Mouse (Mus musculus) liver, embryonic 15.5 days (tissue): Measurements from ENCODE around the gene Ppp1r12a. TPM values are rescaled to one million over a fixed set of nuclear protein-coding genes. Genes with fewer than 3 reads are reported as not detected.

ENCODE experiments used
- ATAC-seq: fragments of 200-750 bp; cut with Nextera tagmentation; 2 replicates; pipeline ENCODE4 v1.8.0; 2017; ENCODE audit warnings: moderate number of reproducible peaks, mild to moderate bottlenecking, moderate library complexity; ENCODE audit not compliant: insufficient read depth
- H3K27ac ChIP-seq: fragments of 300-500 bp; sonication (generic); replicated peaks from 2 replicates; pipeline ENCODE4 v1.5.1; 2015; ENCODE audit warnings: mild to moderate bottlenecking, inconsistent platforms
- H3K27me3 ChIP-seq: fragments of 300-500 bp; sonication (generic); 2 replicates; pipeline ENCODE4 v1.6.1; 2015; ENCODE audit warnings: mild to moderate bottlenecking, inconsistent platforms
- H3K36me3 ChIP-seq: fragments of 300-500 bp; sonication (generic); replicated peaks from 2 replicates; pipeline ENCODE4 v1.6.1; 2015; ENCODE audit warnings: moderate library complexity, mild to moderate bottlenecking, inconsistent platforms
- H3K4me1 ChIP-seq: fragments of 300-500 bp; sonication (generic); replicated peaks from 2 replicates; pipeline ENCODE4 v1.6.1; 2015; ENCODE audit warnings: inconsistent platforms
- H3K4me2 ChIP-seq: fragments of 300-500 bp; sonication (generic); 2 replicates; pipeline ENCODE4 v1.6.1; 2015; ENCODE audit warnings: moderate library complexity, mild to moderate bottlenecking, inconsistent platforms
- H3K4me3 ChIP-seq: fragments of 300-500 bp; sonication (generic); replicated peaks from 2 replicates; pipeline ENCODE4 v1.5.1; 2015; ENCODE audit warnings: mild to moderate bottlenecking, inconsistent platforms
- H3K9ac ChIP-seq: fragments of 300-500 bp; sonication (generic); 2 replicates; pipeline ENCODE4 v1.6.1; 2015; ENCODE audit warnings: moderate library complexity, mild to moderate bottlenecking, inconsistent platforms
- H3K9me3 ChIP-seq: fragments of 300-500 bp; sonication (generic); replicated peaks from 2 replicates; pipeline ENCODE4 v1.6.1; 2016; ENCODE audit warnings: inconsistent platforms
- WGBS: fragments of 180-500 bp; shearing (Covaris S2); methylation state at CpG from one replicate; pipeline ENCODE4 v1.1.7; 2015; ENCODE audit warnings: mixed read lengths; ENCODE audit not compliant: insufficient replicate concordance; 5-methylcytosine and 5-hydroxymethylcytosine counted together
- polyA plus RNA-seq: library from polyadenylated mRNA; unstranded; fragments of >200 nt; fragmentation: Nextera tagmentation; extraction: Ambion mirVana; gene quantifications from 2 replicates; pipeline ENCODE4 v1.2.1, GENCODE M21; 2015

The Ppp1r12a gene
- polyA plus RNA-seq, 1 experiment from 2014 or later, result 30.4 TPM

- no peak for ATAC-seq
- no peaks in the 10 kb centered on the region for H3K9me3 ChIP-seq
- no peaks in the 10 kb centered on the region for H3K4me1 ChIP-seq
- H3K4me3 ChIP-seq, result no peak overlapping the region
- no peak overlapping the region for H3K4me2 ChIP-seq
- no peaks in the 10 kb centered on the region for H3K27me3 ChIP-seq
- H3K9ac ChIP-seq, result no peak overlapping the region
- no peak overlapping the region for H3K27ac ChIP-seq
- 26% methylated on average over 3 of the region's 3 CpGs for WGBS
- H3K36me3 ChIP-seq, result no peaks in the 10 kb centered on the region
These were observed 22.2 kb upstream of the Ppp1r12a start for GRCm38 (mm10) chr10:108139788-108140187.

- H3K4me2 ChIP-seq, result no peak overlapping the region
- no peak overlapping the region for H3K4me3 ChIP-seq
- H3K9me3 ChIP-seq, result no peaks in the 10 kb centered on the region
- no peaks in the 10 kb centered on the region for H3K27me3 ChIP-seq
- no peaks in the 10 kb centered on the region for H3K4me1 ChIP-seq
- no peaks in the 10 kb centered on the region for H3K36me3 ChIP-seq
- ATAC-seq, result no peak
- 67% methylated on average over 3 of the region's 3 CpGs for WGBS
- H3K27ac ChIP-seq, result no peak overlapping the region
- H3K9ac ChIP-seq, result no peak overlapping the region
These were observed 21.3 kb upstream of the Ppp1r12a start for GRCm38 (mm10) chr10:108140742-108141141.

- WGBS, result 59% methylated on average over 4 of the region's 4 CpGs
- Histone ChIP-seq H3K27ac (no peak overlapping the region), H3K9ac (no peak overlapping the region), H3K9me3 (no peaks in the 10 kb centered on the region), H3K36me3 (no peaks in the 10 kb centered on the region), H3K4me1 (no peaks in the 10 kb centered on the region), H3K4me2 (no peak overlapping the region), H3K27me3 (no peaks in the 10 kb centered on the region), H3K4me3 (no peak overlapping the region)
- ATAC-seq, result no peak
These were observed 17.9 kb upstream of the Ppp1r12a start for GRCm38 (mm10) chr10:108143991-108144525.

GRCm38 (mm10) chr10:108145701-108146100 lies 16.3 kb upstream of the Ppp1r12a start:
- no peak overlapping the region for H3K9ac ChIP-seq

GRCm38 (mm10) chr10:108147031-108147430 lies 15.0 kb upstream of the Ppp1r12a start:
- Histone ChIP-seq H3K4me3 (no peak overlapping the region), H3K4me2 (no peak overlapping the region), H3K27ac (no peak overlapping the region), H3K27me3 (no peaks in the 10 kb centered on the region), H3K36me3 (no peaks in the 10 kb centered on the region), H3K9ac (no peak overlapping the region), H3K9me3 (no peaks in the 10 kb centered on the region), H3K4me1 (no peaks in the 10 kb centered on the region)
- no peak for ATAC-seq
- WGBS, result 61% methylated on average over 9 of the region's 9 CpGs

More at GRCm38 (mm10) chr10:108145701-108146100, 16.3 kb upstream of the Ppp1r12a start:
- ATAC-seq, result no peak
- Histone ChIP-seq H3K9me3 (no peaks in the 10 kb centered on the region), H3K4me2 (no peak overlapping the region), H3K4me3 (no peak overlapping the region), H3K36me3 (no peaks in the 10 kb centered on the region), H3K27me3 (no peaks in the 10 kb centered on the region), H3K27ac (no peak overlapping the region), H3K4me1 (no peaks in the 10 kb centered on the region)
- 73% methylated on average over 9 of the region's 9 CpGs for WGBS

- 0 out of 2 replicates have a peak, but pooled peaks cover 3% of the 10 kb centered on the region for H3K4me1 ChIP-seq
- WGBS, result 52% methylated on average over 3 of the region's 3 CpGs
- no peak overlapping the region for H3K27ac ChIP-seq
- no peaks in the 10 kb centered on the region for H3K36me3 ChIP-seq
- H3K9me3 ChIP-seq, result no peaks in the 10 kb centered on the region
- ATAC-seq, result no peak
- H3K27me3 ChIP-seq, result no peaks in the 10 kb centered on the region; the same call in 1 of the 2 replicates
- no peak overlapping the region for H3K4me3 ChIP-seq
- no peak overlapping the region for H3K9ac ChIP-seq
- H3K4me2 ChIP-seq, result no peak overlapping the region
These were observed 8.7 kb upstream of the Ppp1r12a start for GRCm38 (mm10) chr10:108153301-108153700.

- Histone ChIP-seq H3K27ac (no peak overlapping the region), H3K4me3 (no peak overlapping the region), H3K4me2 (no peak overlapping the region), H3K27me3 (no peaks in the 10 kb centered on the region; the same call in 1 of the 2 replicates), H3K9ac (no peak overlapping the region), H3K4me1 (peaks cover 7% of the 10 kb centered on the region; the same call in 1 of the 2 replicates), H3K36me3 (no peaks in the 10 kb centered on the region), H3K9me3 (no peaks in the 10 kb centered on the region)
- ATAC-seq, result no peak
- WGBS, result 58% methylated on average over 21 of the region's 21 CpGs
These were observed 6.8 kb upstream of the Ppp1r12a start for GRCm38 (mm10) chr10:108155042-108155686.

- WGBS, result 38% methylated on average over 7 of the region's 7 CpGs
- Histone ChIP-seq H3K27ac (no peak overlapping the region), H3K4me2 (no peak overlapping the region), H3K9ac (no peak overlapping the region), H3K4me1 (peaks cover 7% of the 10 kb centered on the region), H3K9me3 (no peaks in the 10 kb centered on the region), H3K36me3 (no peaks in the 10 kb centered on the region), H3K4me3 (no peak overlapping the region), H3K27me3 (no peaks in the 10 kb centered on the region; the same call in 1 of the 2 replicates)
- ATAC-seq, result no peak
These were observed 6.3 kb upstream of the Ppp1r12a start for GRCm38 (mm10) chr10:108155687-108156067.

- Histone ChIP-seq H3K27ac (no peak overlapping the region), H3K4me2 (no peak overlapping the region), H3K36me3 (no peaks in the 10 kb centered on the region), H3K9ac (no peak overlapping the region), H3K4me1 (peaks cover 12% of the 10 kb centered on the region), H3K4me3 (no peak overlapping the region), H3K27me3 (no peaks in the 10 kb centered on the region; the same call in 1 of the 2 replicates), H3K9me3 (no peaks in the 10 kb centered on the region)
- no peak for ATAC-seq
- WGBS, result 64% methylated on average over 3 of the region's 3 CpGs
These were observed 5.9 kb upstream of the Ppp1r12a start for GRCm38 (mm10) chr10:108156128-108156527.

GRCm38 (mm10) chr10:108159002-108159401 lies 3.0 kb upstream of the Ppp1r12a start:
- Histone ChIP-seq H3K27me3 (no peaks in the 10 kb centered on the region; the same call in 1 of the 2 replicates), H3K4me1 (peaks cover 26% of the 10 kb centered on the region), H3K9ac (no peak overlapping the region), H3K36me3 (no peaks in the 10 kb centered on the region), H3K4me2 (no peak overlapping the region), H3K4me3 (no peak overlapping the region), H3K27ac (no peak overlapping the region), H3K9me3 (no peaks in the 10 kb centered on the region)
- no peak for ATAC-seq
- 81% methylated on average over 14 of the region's 14 CpGs for WGBS

- no peaks in the 10 kb centered on the region for H3K9me3 ChIP-seq
- peak overlapping the region; percentile 96 for H3K27ac ChIP-seq
- H3K36me3 ChIP-seq, result 0 out of 2 replicates have a peak, but pooled peaks cover 5% of the 10 kb centered on the region
- 1% methylated on average over 73 of the region's 79 CpGs for WGBS
- peaks cover 42% of the 10 kb centered on the region for H3K4me1 ChIP-seq
- no peaks in the 10 kb centered on the region for H3K27me3 ChIP-seq
- peak overlapping the region; percentile 83 for H3K4me3 ChIP-seq
- H3K4me2 ChIP-seq, result peak overlapping the region; percentile 87
- peak; percentile 60 for ATAC-seq
- peak overlapping the region; percentile 97 for H3K9ac ChIP-seq
These were observed 466 bp downstream of the Ppp1r12a start for GRCm38 (mm10) chr10:108162297-108163020.
